Mouse (Mus musculus): ENCODE measurements around the gene Mrpl9.

Gene Mrpl9

DNA sequence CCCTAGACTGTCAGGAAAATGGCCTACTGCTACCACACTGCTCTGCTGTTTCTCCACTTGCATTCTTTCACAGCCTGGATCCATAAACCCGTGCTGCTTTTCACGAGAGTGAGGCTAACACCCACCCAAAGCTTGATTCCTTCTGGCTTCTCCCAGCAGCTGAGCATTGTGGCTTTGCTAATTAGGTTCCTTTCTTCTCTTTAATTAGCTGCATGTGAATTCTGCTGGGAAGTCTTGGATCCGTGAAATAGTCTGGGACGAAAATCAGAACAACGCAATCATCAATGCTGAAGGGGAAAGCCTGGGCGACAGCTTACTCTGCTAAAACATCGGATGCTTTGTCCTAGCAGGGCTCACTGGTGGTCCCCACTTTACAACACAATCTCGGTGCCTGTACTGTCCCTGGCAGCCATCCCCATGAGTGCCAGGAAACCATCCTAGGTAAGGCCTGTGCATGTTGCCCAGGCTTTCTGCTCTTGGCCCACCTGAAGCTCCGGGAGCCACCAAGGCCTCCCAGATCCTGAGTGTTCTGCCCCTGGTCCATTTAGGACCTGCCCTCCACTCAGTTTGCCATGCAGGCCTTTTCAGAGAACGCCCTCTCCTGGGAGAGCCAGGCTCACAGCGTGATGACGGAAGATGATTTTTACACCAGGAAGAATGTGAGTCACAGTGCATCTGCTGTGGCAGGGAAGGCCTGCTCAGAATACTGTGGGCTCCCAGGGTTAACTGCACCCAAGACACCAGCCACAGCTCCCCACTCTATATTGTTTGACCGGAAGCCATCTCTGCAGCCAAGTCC lies 22.7 kb downstream of the Mrpl9 start:
- DNase-seq (ENCODE audit: low spot score in 2 of 2) = peak in 1 of 2 experiments; percentile 84

- no peak for DNase-seq (ENCODE audit: low spot score in 2 of 2)
These were observed 25.8 kb downstream of the Mrpl9 start for GRCm38 (mm10) chr3:94468931-94469330.

DNA sequence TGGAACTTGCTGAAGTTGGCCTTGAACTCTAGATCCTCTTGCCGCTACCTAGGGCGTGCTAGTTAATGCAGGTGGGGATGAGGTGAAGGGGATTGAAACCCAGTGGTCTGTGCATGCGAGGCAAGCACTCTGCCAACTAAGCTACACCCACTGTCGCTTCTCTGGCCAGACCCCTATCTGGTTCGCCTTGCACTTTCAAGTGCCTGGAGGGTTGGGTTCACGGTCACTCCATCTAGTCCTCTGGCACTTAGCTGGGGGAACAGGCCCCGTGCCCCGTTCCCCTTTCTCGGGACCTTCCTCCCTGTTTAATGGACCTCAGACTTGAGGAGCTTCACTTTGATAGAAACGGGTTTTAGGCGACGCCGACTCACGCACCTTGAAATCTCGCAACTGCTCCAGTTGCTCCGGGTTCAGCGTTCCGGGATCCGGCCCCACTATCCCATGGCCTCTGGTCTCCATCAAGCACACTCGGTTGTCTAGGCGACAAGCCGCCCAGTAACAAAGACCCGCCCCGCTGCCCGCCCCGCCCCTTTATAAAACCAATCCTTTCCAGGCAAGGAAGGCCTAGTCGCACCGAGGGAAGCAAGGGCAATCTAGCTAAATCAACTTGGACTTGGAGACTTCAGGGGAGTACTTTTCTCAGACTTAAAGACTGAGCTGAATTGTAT lies 29.5 kb downstream of the Mrpl9 start:
- DNase-seq (ENCODE audit: low spot score in 2 of 2) = no peak

DNA sequence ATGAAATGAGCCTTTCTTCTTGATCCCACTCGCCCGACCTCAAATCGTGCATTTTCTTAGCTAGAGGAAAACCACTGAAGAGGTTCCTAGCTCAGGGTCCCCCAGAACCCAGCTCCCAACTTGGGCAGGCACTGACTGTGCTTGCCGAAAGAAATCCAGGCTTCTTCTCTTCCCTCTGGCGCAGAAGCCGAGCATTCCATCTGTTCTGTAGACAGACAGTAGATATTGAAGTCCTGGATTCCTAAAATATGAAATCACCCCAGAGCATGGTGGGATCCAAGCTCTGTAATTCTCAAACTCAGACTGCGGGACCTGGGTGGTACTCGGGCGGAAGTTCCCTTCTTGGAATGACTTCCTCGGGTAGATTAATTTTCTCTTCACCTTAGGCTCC lies 30.0 kb downstream of the Mrpl9 start:
- DNase-seq (ENCODE audit: low spot score in 2 of 2) = no peak

GRCm38 (mm10) chr3:94473567-94474232 lies 30.6 kb downstream of the Mrpl9 start:
- DNase-seq (ENCODE audit: low spot score in 2 of 2) = no peak

DNA sequence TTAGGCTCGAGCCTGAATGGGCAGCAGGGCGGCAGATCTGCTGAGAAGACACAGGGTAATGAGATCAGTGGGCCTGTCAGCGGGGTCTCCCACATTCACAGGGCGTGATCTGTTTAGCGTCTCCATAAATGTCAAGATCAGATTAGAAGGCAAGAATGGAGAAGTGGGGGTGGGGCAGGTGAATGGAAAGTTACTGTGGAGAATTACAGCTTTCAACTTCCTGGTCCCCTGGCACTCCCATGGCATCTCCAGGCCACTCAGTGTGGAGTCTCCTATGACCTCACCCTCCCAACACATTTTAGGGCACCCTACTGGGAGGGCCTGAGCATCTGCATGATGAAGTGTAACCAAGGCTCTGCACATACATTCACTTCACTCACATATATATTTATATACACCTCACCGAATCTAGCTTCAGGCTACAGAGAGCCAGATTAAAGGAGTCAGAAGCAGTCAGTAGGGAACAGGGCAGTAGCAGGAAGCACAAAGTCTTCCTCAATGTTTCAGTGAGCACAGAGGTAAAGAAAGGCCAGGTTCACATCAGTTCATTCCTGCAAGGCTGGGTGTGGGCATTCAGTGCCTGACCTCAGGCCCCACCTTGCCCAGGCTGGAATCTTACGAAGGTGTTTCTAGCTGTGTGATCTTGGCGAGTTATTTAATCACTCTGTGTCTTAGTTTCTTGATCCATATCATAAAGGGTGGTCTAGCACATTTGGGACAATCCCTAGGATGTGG lies 33.4 kb downstream of the Mrpl9 start:
- no peak for DNase-seq (ENCODE audit: low spot score in 2 of 2)

GRCm38 (mm10) chr3:94477444-94477843 lies 34.3 kb downstream of the Mrpl9 start:
- DNase-seq (ENCODE audit: low spot score in 2 of 2) = peak in 1 of 2 experiments; percentile 78

DNA sequence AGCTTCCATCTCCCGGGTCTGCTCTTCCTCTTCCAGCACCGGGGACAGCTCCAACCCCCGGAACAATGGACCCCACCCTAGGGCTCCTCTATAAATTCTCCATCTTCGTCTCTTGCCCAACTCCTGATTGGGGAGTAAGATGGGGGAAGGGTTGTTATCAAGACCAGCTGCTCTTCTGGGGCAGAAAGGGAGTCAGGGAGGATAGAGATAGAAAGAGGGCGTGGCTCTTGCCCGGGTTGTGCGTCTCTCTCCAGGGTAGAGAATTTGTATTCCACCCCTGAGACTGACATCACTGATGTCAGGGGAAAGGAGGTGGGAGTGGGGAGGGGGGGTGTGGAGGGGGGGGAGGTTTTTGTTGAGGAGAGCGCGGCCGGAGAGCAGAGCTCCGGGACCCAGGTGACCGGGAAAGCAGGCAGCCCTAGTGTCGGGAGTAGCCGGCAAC lies 34.9 kb downstream of the Mrpl9 start, which contains the start of gene Celf3:
Gene Celf3, plus strand, starts transcription at position 315 of the 442 bp plus-strand sequence.
- DNase-seq (ENCODE audit: low spot score in 2 of 2) = peak; percentile 68 to 78

- no peak for DNase-seq (ENCODE audit: low spot score in 2 of 2)
These were observed 35.6 kb downstream of the Mrpl9 start for GRCm38 (mm10) chr3:94478591-94479169.

DNA sequence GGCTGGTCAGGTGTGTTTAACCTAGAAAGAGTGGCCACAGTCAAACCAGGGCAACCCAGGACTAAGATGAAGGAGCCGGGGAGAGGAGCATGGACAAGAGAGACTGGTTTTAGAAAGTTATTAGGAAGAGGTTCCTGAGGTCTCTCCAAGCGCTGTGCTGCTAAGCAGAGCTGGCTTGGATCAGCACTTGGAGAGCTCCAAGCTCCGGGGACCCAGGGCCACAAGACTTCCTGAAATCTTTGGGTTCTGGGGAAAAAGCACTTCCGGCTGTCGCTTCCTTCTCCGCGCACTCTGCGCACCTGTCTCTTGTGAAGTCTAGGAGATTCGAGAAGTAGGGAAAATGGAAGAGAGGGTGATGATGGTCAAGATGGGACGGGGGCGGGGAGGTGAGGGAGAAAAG lies 36.4 kb downstream of the Mrpl9 start:
- DNase-seq (ENCODE audit: low spot score in 2 of 2) = no peak

GRCm38 (mm10) chr3:94480291-94480884 lies 37.3 kb downstream of the Mrpl9 start, which contains the start of gene Riiad1:
Riiad1 (minus strand) TSS chr3:94480341.
- DNase-seq (ENCODE audit: low spot score in 2 of 2) = no peak

DNA sequence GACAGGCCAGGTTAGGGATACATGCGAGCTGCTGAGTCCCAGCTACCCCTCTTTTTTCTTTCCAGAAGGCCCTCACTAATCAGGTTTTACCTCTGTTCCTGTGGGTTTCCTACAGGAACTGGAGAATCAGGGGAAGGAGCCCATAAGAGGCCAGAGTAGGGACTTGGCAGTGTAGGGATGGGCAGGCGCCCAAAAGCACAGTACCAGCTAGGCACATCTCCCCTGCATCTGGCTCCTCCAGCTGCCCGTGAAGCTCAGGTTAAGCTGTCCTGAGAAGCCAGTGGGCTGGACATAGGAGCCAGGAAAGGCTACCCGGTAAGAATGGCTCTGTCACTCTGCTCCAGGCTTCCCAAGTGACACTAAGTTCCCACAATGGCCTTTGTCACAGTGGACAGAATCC lies 38.3 kb downstream of the Mrpl9 start:
- DNase-seq (ENCODE audit: low spot score in 2 of 2) = no peak

- no peak for DNase-seq (ENCODE audit: low spot score in 2 of 2)
These were observed 39.8 kb downstream of the Mrpl9 start for GRCm38 (mm10) chr3:94482764-94483385.

- DNase-seq (ENCODE audit: low spot score in 2 of 2) = peak; percentile 95
These were observed 40.8 kb downstream of the Mrpl9 start for GRCm38 (mm10) chr3:94483790-94484439.

DNA sequence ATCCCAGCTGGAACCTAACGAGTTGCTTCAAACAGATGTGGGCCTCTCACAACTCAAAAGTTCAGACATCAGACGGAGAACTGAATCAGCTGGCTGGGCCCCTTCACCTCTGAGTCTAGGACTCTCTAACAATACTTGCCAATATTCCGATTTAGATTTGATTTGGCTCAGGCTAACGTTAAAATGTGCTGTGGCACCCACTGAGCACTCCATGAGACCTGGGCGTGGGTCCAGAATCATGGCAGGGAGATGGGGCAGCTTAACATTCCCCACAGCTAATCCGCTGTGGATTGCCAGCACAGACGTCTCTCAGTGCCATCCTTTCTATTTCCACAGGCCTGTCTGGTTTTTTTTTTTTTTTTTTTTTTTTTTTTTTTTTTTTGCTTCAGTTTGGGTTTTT lies 42.8 kb downstream of the Mrpl9 start:
- DNase-seq (ENCODE audit: low spot score in 2 of 2) = no peak

GRCm38 (mm10) chr3:94487581-94487980 lies 44.5 kb downstream of the Mrpl9 start:
- DNase-seq (ENCODE audit: low spot score in 2 of 2) = no peak

- no peak for DNase-seq (ENCODE audit: low spot score in 2 of 2)
These were observed 54.0 kb downstream of the Mrpl9 start for GRCm38 (mm10) chr3:94497162-94497561.
